Mouse (Mus musculus): ENCODE results near the gene Stx16. TPM values are rescaled to one million over a fixed set of nuclear protein-coding genes. Genes with fewer than 3 reads are reported as not detected.

The Stx16 gene
- total RNA-seq, 2 experiments from 2014 or later = 65.2 to 67.0 TPM

- no peak for DNase-seq
Measured at GRCm38 (mm10) chr2:174076433-174076824, 321 bp downstream of the Stx16 start.

- no peak for DNase-seq
Measured at GRCm38 (mm10) chr2:174077004-174077695, 1.0 kb downstream of the Stx16 start.

GRCm38 (mm10) chr2:174077776-174078338 lies 1.7 kb downstream of the Stx16 start:
- DNase-seq = no peak

- no peak for DNase-seq
Measured at GRCm38 (mm10) chr2:174081833-174082232, 5.7 kb downstream of the Stx16 start.

GRCm38 (mm10) chr2:174082380-174082918 lies 6.3 kb downstream of the Stx16 start:
- no peak for DNase-seq

GRCm38 (mm10) chr2:174095086-174095485 lies 19.0 kb downstream of the Stx16 start:
- no peak for DNase-seq

GRCm38 (mm10) chr2:174102399-174102798 lies 26.3 kb downstream of the Stx16 start:
- no peak for DNase-seq

- no peak for DNase-seq
Measured at GRCm38 (mm10) chr2:174103527-174103926, 27.4 kb downstream of the Stx16 start.

- no peak for DNase-seq
Measured at GRCm38 (mm10) chr2:174107375-174107774, 31.3 kb downstream of the Stx16 start.

GRCm38 (mm10) chr2:174109991-174110782 lies 34.1 kb downstream of the Stx16 start, which contains the start of gene Npepl1:
Npepl1 (plus strand) TSS chr2:174110349.
- DNase-seq = peak; percentile 58 to 71

- DNase-seq = no peak
Measured at GRCm38 (mm10) chr2:174110783-174111549, 34.9 kb downstream of the Stx16 start.

- DNase-seq = no peak
Measured at GRCm38 (mm10) chr2:174112931-174113330, 36.8 kb downstream of the Stx16 start.

- no peak for DNase-seq
Measured at GRCm38 (mm10) chr2:174114148-174114864, 38.2 kb downstream of the Stx16 start.

- no peak for DNase-seq
Measured at GRCm38 (mm10) chr2:174116929-174117328, 40.8 kb downstream of the Stx16 start.

GRCm38 (mm10) chr2:174118141-174118540 lies 42.0 kb downstream of the Stx16 start:
- no peak for DNase-seq

- no peak for DNase-seq
Measured at GRCm38 (mm10) chr2:174119259-174119658, 43.2 kb downstream of the Stx16 start.

GRCm38 (mm10) chr2:174120631-174121030 lies 44.5 kb downstream of the Stx16 start:
- no peak for DNase-seq

- DNase-seq = no peak
Measured at GRCm38 (mm10) chr2:174121411-174121947, 45.4 kb downstream of the Stx16 start.

- DNase-seq = no peak
Measured at GRCm38 (mm10) chr2:174122331-174122730, 46.2 kb downstream of the Stx16 start.

- no peak for DNase-seq
Measured at GRCm38 (mm10) chr2:174123731-174124130, 47.6 kb downstream of the Stx16 start.
